ENCODE assay signal across 8 mouse cellular contexts in the genomic region with DNA sequence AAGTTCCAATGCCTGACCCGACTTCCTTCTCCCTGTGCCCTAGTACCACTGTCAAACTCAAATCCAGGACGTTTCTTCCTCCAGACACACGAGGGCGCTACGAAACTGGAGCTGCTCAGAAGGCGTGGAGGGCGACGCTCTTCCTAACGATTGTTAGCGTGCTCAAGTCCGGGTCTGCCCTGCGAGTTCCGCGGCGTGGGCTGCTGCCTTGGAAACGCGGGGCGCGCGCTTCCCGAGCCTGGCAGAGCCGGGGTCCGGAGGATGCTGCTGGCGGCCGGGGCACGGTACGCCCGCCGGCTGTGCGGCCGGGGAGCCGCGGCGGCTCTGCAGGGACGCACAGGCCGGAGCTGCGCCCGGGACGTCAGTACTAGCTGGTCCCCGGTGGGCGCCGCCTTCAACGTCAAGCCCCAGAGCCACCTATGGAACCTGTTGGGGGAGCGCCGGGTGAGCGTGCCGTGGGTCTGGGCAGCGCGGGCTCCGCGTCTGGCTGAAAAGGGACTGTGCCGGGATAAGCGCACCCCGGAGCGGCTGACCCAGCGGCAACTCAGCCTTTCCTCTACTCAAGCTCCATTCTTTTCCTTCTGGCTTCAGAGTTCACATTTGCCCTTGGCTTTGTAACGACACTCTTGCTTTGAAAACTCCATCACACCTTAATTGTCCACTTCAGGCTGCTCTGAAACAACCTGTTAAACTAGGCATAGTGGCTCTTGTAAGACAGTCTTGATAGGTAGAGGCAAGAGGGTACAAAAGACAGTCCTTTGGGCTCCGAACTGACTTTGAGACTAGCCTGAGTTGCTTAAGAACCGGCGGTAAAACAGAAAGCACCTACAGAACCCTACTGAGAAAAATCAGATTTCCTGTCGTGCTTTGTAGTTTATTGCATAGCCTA. TPM values are rescaled to one million over a fixed set of nuclear protein-coding genes. Genes with fewer than 3 reads are reported as not detected.
DNase-seq lines count a peak whose midpoint lies in the region; ATAC-seq lines count a peak whose summit lies in the region.

A gene (plus strand): TSS at position 147 of the 889 bp plus-strand sequence.

- peak; percentile 93 for ATAC-seq in inflammation-experienced regulatory T-cells, adult 6 months
- peak; percentile 91 for ATAC-seq in megakaryocyte-erythroid progenitor cell, adult 5-6 weeks (replicated peaks; ENCODE audit: low FRiP score, low TSS enrichment, poor library complexity, severe bottlenecking)

- peak; percentile 84 to 94 for DNase-seq in adrenal gland, adult (ENCODE audit: inconsistent age in 2 of 2, low spot score in 1 of 2)
- DNase-seq in embryo, embryonic 10.5 days (ENCODE audit: low spot score): peak; percentile 96
- peak; percentile 82 for DNase-seq in gastrocnemius, postnatal 14 days
- peak; percentile 82 to 88 for DNase-seq in left cerebral cortex, postnatal 10 days (ENCODE audit: extremely low spot score in 1 of 2, low spot score in 2 of 2)
- DNase-seq in right cerebral cortex, postnatal 25 days: peak; percentile 85
- DNase-seq in urinary bladder, postnatal 4 days (ENCODE audit: low spot score in 2 of 2): peak; percentile 76 to 79

- intact Hi-C loops in gastrocnemius, postnatal 14 days (cut with DNase I; ENCODE audit: low total_unique reads): no loop called here
- intact Hi-C loops in left cerebral cortex, postnatal 10 days (cut with DNase I): no loop called here

RNA-seq across cellular contexts. Expression of the gene that starts here (rescaled TPM):
- total RNA-seq in gastrocnemius, postnatal 14 days (2021): 10 to 100 TPM; 26.2 to 28.4 TPM
- polyA plus RNA-seq in inflammation-experienced regulatory T-cells, adult 6 months (2017; shearing (Covaris generic)): 1 to 10 TPM; 1.7 to 2.1 (median 1.9) TPM
- 10 to 100 TPM; 23.1 to 23.4 TPM for total RNA-seq in left cerebral cortex, postnatal 10 days (2021)
- total RNA-seq in megakaryocyte-erythroid progenitor cell, adult 5-6 weeks (2014; fragmentation: Nextera tagmentation): 15.8 and 19.6 TPM in 2 replicates
- total RNA-seq in megakaryocyte-erythroid progenitor cell, adult 5-6 weeks (2017): 20.2 and 34.2 TPM in 2 replicates

Comparison
In these comparisons a context has a peak if more than half of its experiments do, and no peak if none do; other contexts are left out.
1. Peak in every context shown above with its lines: DNase-seq and ATAC-seq.